Mouse (Mus musculus) 416B (cell line): ENCODE measurements around the gene Fnip2.
"Not testable (repeated sequence)": the region's sequence is repeated elsewhere in the genome, so short reads cannot be mapped to it uniquely, and the experiment has no call there.

ENCODE experiments used
- DNase-seq: peaks from one replicate; pipeline ENCODE4 v3.0.0; 2011; ENCODE audit warnings: low read depth

Gene Fnip2

GRCm38 (mm10) chr3:79567703-79568362, at the start of gene Fnip2:
Gene Fnip2, minus strand, starts transcription at chr3:79567796.
- peak; percentile 98 for DNase-seq

- DNase-seq, result no peak
Observed at GRCm38 (mm10) chr3:79609886-79610285, 42.3 kb upstream of the Fnip2 start.

GRCm38 (mm10) chr3:79595468-79595867, 27.9 kb upstream of the Fnip2 start:
- DNase-seq, result no peak

- peak; percentile 49 for DNase-seq
Observed at GRCm38 (mm10) chr3:79591793-79592471, 24.3 kb upstream of the Fnip2 start.

GRCm38 (mm10) chr3:79590863-79591792, 23.5 kb upstream of the Fnip2 start, which contains the start of gene Ppid:
Gene Ppid, plus strand, starts transcription at chr3:79591342.
- DNase-seq, result peak; percentile 91

- no peak for DNase-seq
Observed at GRCm38 (mm10) chr3:79589671-79590070, 22.1 kb upstream of the Fnip2 start.

- DNase-seq, result peak; percentile 94
Observed at GRCm38 (mm10) chr3:79586804-79587203, 19.2 kb upstream of the Fnip2 start.

GRCm38 (mm10) chr3:79579891-79580575, 12.4 kb upstream of the Fnip2 start:
- no peak for DNase-seq

GRCm38 (mm10) chr3:79578164-79578563, 10.6 kb upstream of the Fnip2 start:
- DNase-seq, result no peak

GRCm38 (mm10) chr3:79577606-79578005, 10.0 kb upstream of the Fnip2 start:
- no peak for DNase-seq

GRCm38 (mm10) chr3:79576865-79577264, 9.3 kb upstream of the Fnip2 start:
- DNase-seq, result no peak

GRCm38 (mm10) chr3:79576468-79576816, 8.8 kb upstream of the Fnip2 start:
- no peak for DNase-seq

- no peak for DNase-seq
Observed at GRCm38 (mm10) chr3:79575576-79576467, 8.2 kb upstream of the Fnip2 start.

- peak; percentile 60 for DNase-seq
Observed at GRCm38 (mm10) chr3:79574336-79574735, 6.7 kb upstream of the Fnip2 start.

GRCm38 (mm10) chr3:79573376-79573775, 5.8 kb upstream of the Fnip2 start:
- DNase-seq, result not testable (repeated sequence)

- DNase-seq, result peak; percentile 80
Observed at GRCm38 (mm10) chr3:79572399-79572798, 4.8 kb upstream of the Fnip2 start.

GRCm38 (mm10) chr3:79569351-79569681, 1.7 kb upstream of the Fnip2 start:
- DNase-seq, result no peak

GRCm38 (mm10) chr3:79568629-79569350, 1.2 kb upstream of the Fnip2 start:
- DNase-seq, result peak; percentile 31

- DNase-seq, result peak; percentile 41
Observed at GRCm38 (mm10) chr3:79566716-79567691, 592 bp downstream of the Fnip2 start.
